Mouse (Mus musculus): ENCODE data around the gene Epha3.

- TF ChIP-seq GATA1 (IDR thresholded peaks at IDR 0.05; ENCODE audit: borderline replicate concordance, low read length) (no peak), FLI1 (IDR thresholded peaks at IDR 0.05; ENCODE audit: low read length) (no peak)
Observed at GRCm38 (mm10) chr16:63517636-63518035, 346.3 kb downstream of the Epha3 start.
